Mouse (Mus musculus): ENCODE measurements around the gene Glud1. TPM values are rescaled to one million over a fixed set of nuclear protein-coding genes. Genes with fewer than 3 reads are reported as not detected.

The Glud1 gene
- total RNA-seq, 1 experiment = 211 TPM

DNA sequence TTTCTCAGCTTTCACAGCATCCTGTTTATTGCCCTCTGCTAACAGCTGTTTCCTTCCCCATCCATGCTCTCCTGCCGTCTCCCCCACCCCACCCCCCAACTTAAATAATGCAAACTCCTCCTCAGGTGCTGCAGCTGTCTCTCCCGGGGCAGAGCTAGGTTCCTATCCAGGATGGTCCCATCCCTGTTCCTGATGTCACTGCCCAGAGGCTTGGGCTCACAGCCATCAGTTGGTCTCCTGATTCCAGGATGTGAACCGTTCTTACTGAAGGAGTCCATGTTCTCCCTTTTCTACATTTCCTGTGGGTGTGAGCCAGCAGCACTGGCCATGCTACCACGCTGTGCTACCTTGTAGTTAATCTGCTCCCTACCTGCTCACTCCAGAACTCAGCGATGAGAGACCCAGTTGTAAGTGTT is 7.3 kb upstream of the Glud1 start:
- in situ Hi-C loops (cut with MboI; ENCODE audit: low sequenced_read_pairs in 2 of 2, unreplicated experiment in 2 of 2) = no loop called here
- Histone ChIP-seq H3K4me3 (ENCODE audit: insufficient read depth in 1 of 2, low read depth in 1 of 2, low read length in 2 of 2, poor library complexity in 1 of 2, severe bottlenecking in 1 of 2) (no peak overlapping the region), H3K9ac (ENCODE audit: insufficient read depth, low read depth, low read length, poor library complexity, severe bottlenecking) (no peak overlapping the region), H3K27ac (ENCODE audit: insufficient read depth, low read depth, low read length, poor library complexity, severe bottlenecking) (peak overlapping the region; percentile 48), H3K36me3 (ENCODE audit: control insufficient read depth, insufficient read depth, low read length, poor library complexity, severe bottlenecking) (peaks cover 3% of the 10 kb centered on the region; the same call in 1 of the 2 replicates), H3K9me3 (ENCODE audit: control insufficient read depth, insufficient read depth, low read depth, low read length) (no peaks in the 10 kb centered on the region), H3K4me1 (ENCODE audit: control insufficient read depth in 2 of 2, insufficient read depth in 2 of 2, low read length in 2 of 2, poor library complexity in 1 of 2) (peaks cover 14 to 15% of the 10 kb centered on the region in 2 experiments)
- no peak for DNase-seq (ENCODE audit: low read depth, low spot score)
- TF ChIP-seq HCFC1 (IDR thresholded peaks at IDR 0.05; ENCODE audit: borderline replicate concordance, insufficient read depth, low read length) (no peak), ZNF384 (IDR thresholded peaks at IDR 0.05; ENCODE audit: low read depth, low read length) (no peak), MAFK (IDR thresholded peaks at IDR 0.05; ENCODE audit: insufficient read depth, low read depth, low read length) (no peak), CHD2 (IDR thresholded peaks at IDR 0.05; ENCODE audit: low read depth, low read length) (no peak), ZC3H11A (IDR thresholded peaks at IDR 0.05; ENCODE audit: borderline replicate concordance, low read depth, low read length) (no peak)

DNA sequence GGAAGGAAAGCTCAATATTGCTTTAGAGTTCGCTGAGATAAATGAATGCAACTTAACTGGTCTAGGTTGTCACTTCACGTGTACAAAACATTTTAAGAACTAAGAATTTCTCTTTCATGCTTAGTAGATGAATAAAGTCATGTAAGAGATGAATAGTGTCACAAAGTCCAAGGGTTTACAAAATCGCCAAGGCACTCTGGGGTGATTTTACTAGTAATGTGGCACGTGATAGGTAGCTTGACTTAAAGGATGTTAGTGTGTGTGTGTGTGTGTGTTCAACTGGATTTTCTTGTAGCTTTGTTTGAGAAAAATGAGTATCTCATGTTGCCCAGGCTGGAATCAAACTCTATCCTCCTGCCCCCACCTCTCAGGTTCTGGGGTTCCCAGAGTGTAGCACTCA is 1.3 kb upstream of the Glud1 start:
- no peak overlapping the region for H3K27ac ChIP-seq (ENCODE audit: insufficient read depth, low read depth, low read length, poor library complexity, severe bottlenecking)
- peaks cover 2 to 23% of the 10 kb centered on the region in 2 experiments; a peak in 3 of 4 replicates for H3K4me1 ChIP-seq (ENCODE audit: control insufficient read depth in 2 of 2, insufficient read depth in 2 of 2, low read length in 2 of 2, poor library complexity in 1 of 2)
- no peak for TF ChIP-seq MAFK (IDR thresholded peaks at IDR 0.05; ENCODE audit: insufficient read depth, low read depth, low read length)
- TF ChIP-seq ZC3H11A (IDR thresholded peaks at IDR 0.05; ENCODE audit: borderline replicate concordance, low read depth, low read length) = no peak
- TF ChIP-seq ZNF384 (IDR thresholded peaks at IDR 0.05; ENCODE audit: low read depth, low read length) = no peak
- DNase-seq (ENCODE audit: low read depth, low spot score) = no peak
- H3K9ac ChIP-seq (ENCODE audit: insufficient read depth, low read depth, low read length, poor library complexity, severe bottlenecking) = no peak overlapping the region
- H3K4me3 ChIP-seq (ENCODE audit: insufficient read depth in 1 of 2, low read depth in 1 of 2, low read length in 2 of 2, poor library complexity in 1 of 2, severe bottlenecking in 1 of 2) = peak overlapping the region in 1 of 2 experiments; percentile 82; a peak in 3 of 4 replicates
- in situ Hi-C loops (cut with MboI; ENCODE audit: low sequenced_read_pairs in 2 of 2, unreplicated experiment in 2 of 2) = no loop called here
- peaks cover 5% of the 10 kb centered on the region for H3K36me3 ChIP-seq (ENCODE audit: control insufficient read depth, insufficient read depth, low read length, poor library complexity, severe bottlenecking)
- no peaks in the 10 kb centered on the region for H3K9me3 ChIP-seq (ENCODE audit: control insufficient read depth, insufficient read depth, low read depth, low read length)

DNA sequence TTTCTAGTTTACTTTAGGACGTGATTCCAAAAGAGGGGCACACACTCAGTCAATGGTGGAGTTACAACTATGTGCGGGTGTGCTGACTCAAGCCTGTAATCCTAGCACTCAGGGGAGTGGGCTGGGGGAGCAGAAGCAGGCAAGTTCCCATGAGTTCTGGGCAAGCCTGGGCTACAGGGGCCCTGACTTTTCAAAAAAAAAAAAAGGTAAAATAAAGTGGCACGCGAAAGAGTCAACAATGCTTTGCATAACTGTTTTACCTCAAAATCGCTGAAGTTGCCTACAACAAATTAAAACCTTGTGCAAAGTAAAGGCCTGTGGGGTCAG is 657 bp upstream of the Glud1 start:
- Histone ChIP-seq H3K4me3 (ENCODE audit: insufficient read depth in 1 of 2, low read depth in 1 of 2, low read length in 2 of 2, poor library complexity in 1 of 2, severe bottlenecking in 1 of 2) (peak overlapping the region; percentile 82), H3K36me3 (ENCODE audit: control insufficient read depth, insufficient read depth, low read length, poor library complexity, severe bottlenecking) (peaks cover 5% of the 10 kb centered on the region), H3K9me3 (ENCODE audit: control insufficient read depth, insufficient read depth, low read depth, low read length) (no peaks in the 10 kb centered on the region), H3K9ac (ENCODE audit: insufficient read depth, low read depth, low read length, poor library complexity, severe bottlenecking) (peak overlapping the region; percentile 75), H3K27ac (ENCODE audit: insufficient read depth, low read depth, low read length, poor library complexity, severe bottlenecking) (peak overlapping the region; percentile 71), H3K4me1 (ENCODE audit: control insufficient read depth in 2 of 2, insufficient read depth in 2 of 2, low read length in 2 of 2, poor library complexity in 1 of 2) (peaks cover 2 to 24% of the 10 kb centered on the region in 2 experiments)
- in situ Hi-C loops (cut with MboI; ENCODE audit: low sequenced_read_pairs in 2 of 2, unreplicated experiment in 2 of 2) = no loop called here
- no peak for DNase-seq (ENCODE audit: low read depth, low spot score)
- peak; percentile 63; the same call in 1 of the 2 replicates for TF ChIP-seq ZNF384 (IDR thresholded peaks at IDR 0.05; ENCODE audit: low read depth, low read length)
- TF ChIP-seq HCFC1 (IDR thresholded peaks at IDR 0.05; ENCODE audit: borderline replicate concordance, insufficient read depth, low read length) = no peak

DNA sequence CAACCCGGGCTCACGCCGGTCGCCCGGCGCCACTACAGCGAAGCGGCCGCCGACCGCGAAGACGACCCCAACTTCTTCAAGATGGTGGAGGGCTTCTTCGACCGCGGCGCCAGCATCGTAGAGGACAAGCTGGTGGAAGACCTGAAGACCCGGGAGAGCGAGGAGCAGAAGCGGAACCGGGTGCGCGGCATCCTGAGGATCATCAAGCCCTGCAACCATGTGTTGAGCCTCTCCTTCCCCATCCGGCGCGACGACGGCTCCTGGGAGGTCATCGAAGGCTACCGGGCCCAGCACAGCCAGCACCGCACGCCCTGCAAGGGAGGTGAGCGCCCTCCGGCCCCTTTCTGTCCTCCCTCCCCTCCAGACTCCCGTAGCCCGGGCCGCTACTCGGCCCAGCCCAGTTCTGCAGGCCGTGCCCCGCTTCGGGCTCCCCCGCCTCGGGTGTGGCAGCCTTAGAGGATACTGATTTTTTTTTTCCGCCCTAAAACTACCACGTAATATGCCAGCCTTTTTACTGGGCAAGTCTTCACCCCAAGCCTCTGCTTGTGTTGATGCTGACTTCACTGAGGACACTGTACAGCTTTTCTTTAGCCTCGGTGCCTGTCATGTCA is 599 bp downstream of the Glud1 start:
- TF ChIP-seq MAFK (IDR thresholded peaks at IDR 0.05; ENCODE audit: insufficient read depth, low read depth, low read length) (no peak), CHD2 (IDR thresholded peaks at IDR 0.05; ENCODE audit: low read depth, low read length) (no peak)
- DNase-seq (ENCODE audit: low read depth, low spot score) = no peak
- in situ Hi-C loops (cut with MboI; ENCODE audit: low sequenced_read_pairs in 2 of 2, unreplicated experiment in 2 of 2) = no loop called here
- Histone ChIP-seq H3K4me1 (ENCODE audit: control insufficient read depth in 2 of 2, insufficient read depth in 2 of 2, low read length in 2 of 2, poor library complexity in 1 of 2) (peaks cover 2 to 32% of the 10 kb centered on the region in 2 experiments), H3K27ac (ENCODE audit: insufficient read depth, low read depth, low read length, poor library complexity, severe bottlenecking) (peak overlapping the region; percentile 75), H3K36me3 (ENCODE audit: control insufficient read depth, insufficient read depth, low read length, poor library complexity, severe bottlenecking) (peaks cover 5% of the 10 kb centered on the region), H3K9me3 (ENCODE audit: control insufficient read depth, insufficient read depth, low read depth, low read length) (no peaks in the 10 kb centered on the region), H3K4me3 (ENCODE audit: insufficient read depth in 1 of 2, low read depth in 1 of 2, low read length in 2 of 2, poor library complexity in 1 of 2, severe bottlenecking in 1 of 2) (peak overlapping the region; percentile 82 to 100), H3K9ac (ENCODE audit: insufficient read depth, low read depth, low read length, poor library complexity, severe bottlenecking) (peak overlapping the region; percentile 89)

DNA sequence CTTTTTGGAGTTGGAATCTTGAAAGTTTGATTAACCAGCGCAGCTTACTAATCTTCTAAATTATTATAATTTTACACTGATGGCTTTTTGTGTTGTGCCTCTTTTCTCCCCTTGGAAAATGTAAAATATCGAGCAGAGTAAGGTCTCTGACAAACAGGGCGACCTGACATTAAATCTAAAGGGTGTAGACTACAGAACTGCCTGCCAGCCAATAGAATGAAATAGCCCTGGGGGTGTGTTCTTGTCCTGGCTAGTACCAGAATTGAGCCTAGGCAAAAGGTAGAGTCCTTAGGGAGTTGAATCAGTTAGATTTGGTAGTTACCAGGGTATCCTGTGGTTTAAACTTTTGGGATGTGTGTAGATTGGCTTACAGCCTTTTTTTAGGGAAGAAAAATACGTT is 1.2 kb downstream of the Glud1 start:
- in situ Hi-C loops (cut with MboI; ENCODE audit: low sequenced_read_pairs in 2 of 2, unreplicated experiment in 2 of 2) = no loop called here
- Histone ChIP-seq H3K27ac (ENCODE audit: insufficient read depth, low read depth, low read length, poor library complexity, severe bottlenecking) (no peak overlapping the region), H3K4me1 (ENCODE audit: control insufficient read depth in 2 of 2, insufficient read depth in 2 of 2, low read length in 2 of 2, poor library complexity in 1 of 2) (peaks cover 2 to 32% of the 10 kb centered on the region in 2 experiments), H3K36me3 (ENCODE audit: control insufficient read depth, insufficient read depth, low read length, poor library complexity, severe bottlenecking) (peaks cover 5% of the 10 kb centered on the region), H3K4me3 (ENCODE audit: insufficient read depth in 1 of 2, low read depth in 1 of 2, low read length in 2 of 2, poor library complexity in 1 of 2, severe bottlenecking in 1 of 2) (peak overlapping the region; percentile 82 to 100), H3K9me3 (ENCODE audit: control insufficient read depth, insufficient read depth, low read depth, low read length) (no peaks in the 10 kb centered on the region), H3K9ac (ENCODE audit: insufficient read depth, low read depth, low read length, poor library complexity, severe bottlenecking) (peak overlapping the region; percentile 89; the same call in 1 of the 2 replicates)
- TF ChIP-seq ZC3H11A (IDR thresholded peaks at IDR 0.05; ENCODE audit: borderline replicate concordance, low read depth, low read length) = no peak
- no peak for TF ChIP-seq HCFC1 (IDR thresholded peaks at IDR 0.05; ENCODE audit: borderline replicate concordance, insufficient read depth, low read length)
- TF ChIP-seq CHD2 (IDR thresholded peaks at IDR 0.05; ENCODE audit: low read depth, low read length) = no peak
- TF ChIP-seq ZNF384 (IDR thresholded peaks at IDR 0.05; ENCODE audit: low read depth, low read length) = no peak
- TF ChIP-seq MAFK (IDR thresholded peaks at IDR 0.05; ENCODE audit: insufficient read depth, low read depth, low read length) = no peak
- no peak for DNase-seq (ENCODE audit: low read depth, low spot score)
